Mouse (Mus musculus): ENCODE results near the gene Gm7358. TPM values are rescaled to one million over a fixed set of nuclear protein-coding genes. Genes with fewer than 3 reads are reported as not detected.

Gm7358 gene
- total and polyA plus RNA-seq, 2 experiments = not detected

Other genes starting within 250 kb of the Gm7358 start
- gene Gm7168, start 111.2 kb downstream of the Gm7358 start, total RNA-seq (2014; rRNA removed) = not detected in 2 replicates
- not detected in 2 replicates for gene Gm7168, start 111.2 kb downstream of the Gm7358 start, polyA plus RNA-seq (2012; rRNA removed)
- not detected in 2 replicates for gene Gm7356, start 55.8 kb downstream of the Gm7358 start, total RNA-seq (2014; rRNA removed)
- gene Gm7356, start 55.8 kb downstream of the Gm7358 start, polyA plus RNA-seq (2012; rRNA removed) = not detected in 2 replicates
- gene Dact2, start 144.8 kb upstream of the Gm7358 start, total RNA-seq (2014; rRNA removed) = 5.1 and 7.2 TPM in 2 replicates
- 13.7 and 19.8 TPM in 2 replicates for gene Dact2, start 144.8 kb upstream of the Gm7358 start, polyA plus RNA-seq (2012; rRNA removed)
- gene Smoc2, start 220.0 kb upstream of the Gm7358 start, total RNA-seq (2014; rRNA removed) = 3.9 and 4.0 TPM in 2 replicates
- gene Smoc2, start 220.0 kb upstream of the Gm7358 start, polyA plus RNA-seq (2012; rRNA removed) = 2.8 and 3.6 TPM in 2 replicates

Measured in liver, adult 2 months (tissue).